Mouse (Mus musculus) lung, embryonic 16.5 days (tissue): ENCODE measurements around the gene Ddx51. TPM values are rescaled to one million over a fixed set of nuclear protein-coding genes. Genes with fewer than 3 reads are reported as not detected.

Source experiments
- ATAC-seq: fragments of 200-750 bp; cut with Nextera tagmentation; 2 replicates; pipeline ENCODE4 v1.8.0; 2017; ENCODE audit warnings: low read depth, mild to moderate bottlenecking, moderate library complexity
- H3K27ac ChIP-seq: fragments of 300-500 bp; sonication (generic); 2 replicates; pipeline ENCODE4 v1.5.1; 2014; ENCODE audit warnings: mild to moderate bottlenecking, control low read depth, low read length
- H3K27me3 ChIP-seq: fragments of 300-500 bp; sonication (generic); 2 replicates; pipeline ENCODE4 v1.6.1; 2014; ENCODE audit warnings: low read depth, low read length, mixed read lengths; ENCODE audit not compliant: control insufficient read depth, insufficient read depth
- H3K36me3 ChIP-seq: fragments of 300-500 bp; sonication (generic); 2 replicates; pipeline ENCODE4 v1.6.1; 2014; ENCODE audit warnings: low read length; ENCODE audit not compliant: control insufficient read depth, insufficient read depth
- H3K4me1 ChIP-seq: fragments of 300-500 bp; sonication (generic); replicated peaks from 2 replicates; pipeline ENCODE4 v1.6.1; 2014; ENCODE audit warnings: low read length, mixed read lengths; ENCODE audit not compliant: control insufficient read depth, insufficient read depth
- H3K4me2 ChIP-seq: fragments of 300-500 bp; sonication (generic); 2 replicates; pipeline ENCODE4 v1.6.1; 2014; ENCODE audit warnings: low read depth, low read length, control low read depth
- H3K4me3 ChIP-seq: fragments of 300-500 bp; sonication (generic); 2 replicates; pipeline ENCODE4 v1.5.1; 2014; ENCODE audit warnings: mild to moderate bottlenecking, low read length, control low read depth
- H3K9ac ChIP-seq: fragments of 300-500 bp; sonication (generic); 2 replicates; pipeline ENCODE4 v1.6.1; 2014; ENCODE audit warnings: low read length, control low read depth
- H3K9me3 ChIP-seq: fragments of 300-500 bp; sonication (generic); 2 replicates; pipeline ENCODE4 v1.6.1; 2016; ENCODE audit warnings: low read length; ENCODE audit not compliant: control insufficient read depth
- WGBS: fragments of 180-500 bp; shearing (Covaris S2); extraction: QIAGEN DNeasy Blood & Tissue Kit; methylation state at CpG from one replicate; pipeline ENCODE4 v1.1.7; 2014; 5-methylcytosine and 5-hydroxymethylcytosine counted together
- polyA plus RNA-seq: library from polyadenylated mRNA; unstranded; fragments of >200 nt; fragmentation: Nextera tagmentation; extraction: Ambion mirVana; gene quantifications from 2 replicates; pipeline ENCODE4 v1.2.1, GENCODE M21; 2015

The Ddx51 gene
- polyA plus RNA-seq, 1 experiment from 2014 or later, result 15.0 TPM

DNA sequence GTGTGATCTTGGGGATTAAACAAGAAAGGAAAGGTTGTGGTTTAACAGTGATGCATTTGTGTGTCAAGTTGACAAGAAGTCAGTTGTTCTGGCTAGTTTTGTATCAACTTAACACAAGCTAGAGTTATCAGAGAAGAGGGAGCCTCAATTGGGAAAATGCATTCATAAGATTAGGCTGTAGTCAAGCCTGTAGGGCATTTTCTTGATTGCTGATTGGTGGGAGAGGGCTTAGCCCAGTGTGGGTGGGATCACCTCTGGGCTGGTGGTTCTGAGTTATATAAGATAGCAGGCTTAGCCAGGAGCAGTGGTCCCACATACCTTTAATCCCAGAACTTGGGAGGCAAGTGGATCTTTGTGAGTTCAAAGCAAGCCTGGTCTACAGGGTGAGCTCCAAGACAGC, 6.9 kb upstream of the Ddx51 start:
- no peak for ATAC-seq
- peaks cover 37% of the 10 kb centered on the region for H3K36me3 ChIP-seq
- no peak overlapping the region for H3K4me3 ChIP-seq
- no peak overlapping the region for H3K9ac ChIP-seq
- H3K4me1 ChIP-seq, result no peaks in the 10 kb centered on the region
- H3K27me3 ChIP-seq, result no peaks in the 10 kb centered on the region
- no peak overlapping the region for H3K27ac ChIP-seq
- no peak overlapping the region for H3K4me2 ChIP-seq
- H3K9me3 ChIP-seq, result no peaks in the 10 kb centered on the region

DNA sequence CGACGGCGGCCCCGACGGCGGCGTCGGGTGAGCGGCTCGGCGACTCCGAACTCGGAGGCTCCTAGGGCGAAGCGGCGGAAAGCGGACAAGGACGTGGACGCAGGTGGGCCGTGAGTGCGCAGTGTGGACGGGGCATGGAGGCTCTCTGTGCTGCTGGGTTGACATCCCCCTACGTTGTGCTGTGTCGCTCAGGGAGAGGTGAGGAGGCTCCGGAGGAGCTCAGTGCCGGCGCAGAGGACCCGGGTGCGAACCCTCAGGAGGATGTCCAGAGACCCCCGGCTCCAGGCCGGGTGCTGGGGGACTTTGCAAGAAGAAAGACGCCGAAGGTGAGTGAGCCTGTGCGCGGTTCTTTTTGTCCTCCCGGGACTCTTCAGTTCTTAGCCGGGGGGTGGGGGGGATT, 435 bp downstream of the Ddx51 start:
- peak overlapping the region; percentile 40; the same call in 1 of the 2 replicates for H3K27ac ChIP-seq
- peak; percentile 49; the same call in 1 of the 2 replicates for ATAC-seq
- peaks cover 54% of the 10 kb centered on the region for H3K36me3 ChIP-seq
- peak overlapping the region; percentile 93 for H3K9ac ChIP-seq
- H3K4me2 ChIP-seq, result peak overlapping the region; percentile 86
- peak overlapping the region; percentile 100 for H3K4me3 ChIP-seq
- peaks cover 12% of the 10 kb centered on the region for H3K4me1 ChIP-seq
- H3K9me3 ChIP-seq, result no peaks in the 10 kb centered on the region
- H3K27me3 ChIP-seq, result no peaks in the 10 kb centered on the region
- WGBS, result 1% methylated on average over 34 of the region's 37 CpGs

DNA sequence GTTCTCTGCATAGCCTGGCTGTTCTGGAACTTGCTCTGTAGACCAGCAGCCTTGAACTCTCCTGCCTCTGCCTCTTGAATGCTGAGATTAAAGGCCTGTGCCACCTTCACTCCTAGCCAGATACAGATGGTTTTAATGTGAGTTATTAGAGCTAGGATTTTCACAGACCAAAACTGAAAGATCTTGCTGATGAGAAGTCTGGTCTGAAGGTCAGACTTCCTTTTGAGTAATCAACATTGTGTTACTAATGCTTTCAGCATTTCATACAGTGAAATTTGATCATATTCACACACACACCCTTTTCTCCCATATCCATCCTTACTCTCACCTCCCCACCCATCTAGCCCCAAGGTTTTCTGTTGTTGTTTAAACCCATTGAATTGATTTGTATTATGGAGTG, 6.4 kb downstream of the Ddx51 start:
- no peaks in the 10 kb centered on the region for H3K4me1 ChIP-seq
- no peak overlapping the region for H3K27ac ChIP-seq
- H3K36me3 ChIP-seq, result peaks cover 38% of the 10 kb centered on the region
- no peak overlapping the region for H3K4me3 ChIP-seq
- H3K27me3 ChIP-seq, result no peaks in the 10 kb centered on the region
- no peaks in the 10 kb centered on the region for H3K9me3 ChIP-seq
- no peak for ATAC-seq
- H3K4me2 ChIP-seq, result no peak overlapping the region
- no peak overlapping the region for H3K9ac ChIP-seq

DNA sequence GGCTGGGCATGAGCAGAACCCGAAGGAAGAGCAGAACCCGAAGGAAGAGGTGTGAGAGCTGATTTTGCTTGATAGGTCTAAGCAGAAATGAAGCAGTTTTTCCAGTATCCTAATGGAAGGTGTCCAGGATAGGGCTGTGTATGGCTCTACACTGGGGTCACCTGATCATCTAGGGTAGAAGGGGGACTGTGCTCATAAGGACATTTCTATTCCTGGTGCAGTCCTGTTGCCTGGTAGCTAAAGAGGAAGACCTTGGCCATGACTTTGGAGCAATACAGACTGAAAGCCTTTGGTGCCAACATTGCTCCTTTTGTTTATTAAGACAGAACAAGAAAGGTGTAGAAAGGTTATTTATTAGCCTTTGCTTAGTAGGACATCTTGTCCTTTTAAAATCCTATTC, 10.8 kb downstream of the Ddx51 start:
- Histone ChIP-seq H3K9ac (no peak overlapping the region), H3K9me3 (no peaks in the 10 kb centered on the region), H3K4me2 (no peak overlapping the region), H3K4me1 (no peaks in the 10 kb centered on the region), H3K27ac (no peak overlapping the region), H3K4me3 (no peak overlapping the region), H3K36me3 (peaks cover 35% of the 10 kb centered on the region), H3K27me3 (no peaks in the 10 kb centered on the region)
- WGBS, result 78% methylated on average over 2 of the region's 2 CpGs
- ATAC-seq, result no peak

DNA sequence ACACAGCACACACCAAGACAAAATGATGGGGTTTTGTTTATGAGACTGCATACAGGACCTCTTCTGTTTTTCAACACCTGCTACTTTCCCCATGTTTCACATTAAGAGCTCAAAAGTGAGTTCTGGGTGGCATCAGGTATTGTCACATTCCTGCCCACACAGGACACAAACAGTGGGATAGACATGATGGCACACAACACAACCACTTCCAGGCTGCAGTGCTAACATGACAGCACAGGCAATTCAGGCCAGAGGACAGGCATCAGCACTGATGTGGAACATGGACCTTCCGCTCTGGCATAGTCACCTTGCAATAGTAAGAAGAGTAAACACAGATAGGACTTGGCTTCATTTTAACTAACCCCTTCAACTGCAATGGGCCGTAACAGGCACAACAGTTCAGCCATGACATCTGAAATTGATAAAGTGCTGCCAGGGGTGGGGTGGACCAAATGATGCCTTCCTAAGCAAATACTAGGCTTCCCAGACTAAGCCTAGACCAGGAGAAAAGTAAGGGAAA, 11.6 kb downstream of the Ddx51 start:
- no peak for ATAC-seq
- Histone ChIP-seq H3K4me2 (no peak overlapping the region), H3K4me1 (no peaks in the 10 kb centered on the region), H3K9ac (no peak overlapping the region), H3K27me3 (no peaks in the 10 kb centered on the region), H3K9me3 (no peaks in the 10 kb centered on the region), H3K36me3 (peaks cover 38% of the 10 kb centered on the region), H3K27ac (no peak overlapping the region), H3K4me3 (no peak overlapping the region)
- 90% methylated on average over 2 of the region's 2 CpGs for WGBS

DNA sequence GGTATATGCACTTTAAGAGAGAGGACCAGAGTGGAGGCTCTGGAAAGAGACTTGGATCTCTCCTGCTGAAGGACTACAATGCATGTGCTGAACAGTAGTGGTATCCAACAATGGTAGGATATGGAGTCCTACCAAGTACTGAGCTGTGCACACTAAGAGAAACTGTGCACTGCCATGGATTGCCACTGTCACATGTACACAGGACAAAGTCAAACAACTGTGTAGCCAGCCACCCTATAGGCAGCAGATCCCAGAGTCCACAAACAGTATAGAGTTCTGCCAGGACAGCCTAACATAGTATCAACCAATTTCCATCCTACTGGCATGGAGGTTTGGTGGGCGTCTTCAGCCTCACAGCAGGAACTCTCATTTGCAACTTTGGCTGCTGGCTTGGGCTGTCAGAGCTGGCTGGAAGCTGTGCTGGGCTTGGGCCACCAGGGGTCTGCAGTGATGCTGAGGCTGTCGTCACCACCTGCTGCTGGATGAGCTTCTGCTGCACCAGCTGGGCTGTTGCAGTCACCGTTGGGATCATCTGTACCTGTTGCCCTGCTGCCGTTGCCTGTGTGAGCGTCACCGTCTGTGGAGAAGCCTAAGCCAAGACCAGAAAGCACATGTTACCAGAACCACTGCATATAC, 12.4 kb downstream of the Ddx51 start:
- no peaks in the 10 kb centered on the region for H3K27me3 ChIP-seq
- WGBS, result 66% methylated on average over 6 of the region's 6 CpGs
- no peaks in the 10 kb centered on the region for H3K4me1 ChIP-seq
- H3K9me3 ChIP-seq, result no peaks in the 10 kb centered on the region
- peaks cover 43% of the 10 kb centered on the region for H3K36me3 ChIP-seq
- ATAC-seq, result no peak
- H3K4me3 ChIP-seq, result no peak overlapping the region
- H3K9ac ChIP-seq, result no peak overlapping the region
- no peak overlapping the region for H3K4me2 ChIP-seq
- no peak overlapping the region for H3K27ac ChIP-seq

DNA sequence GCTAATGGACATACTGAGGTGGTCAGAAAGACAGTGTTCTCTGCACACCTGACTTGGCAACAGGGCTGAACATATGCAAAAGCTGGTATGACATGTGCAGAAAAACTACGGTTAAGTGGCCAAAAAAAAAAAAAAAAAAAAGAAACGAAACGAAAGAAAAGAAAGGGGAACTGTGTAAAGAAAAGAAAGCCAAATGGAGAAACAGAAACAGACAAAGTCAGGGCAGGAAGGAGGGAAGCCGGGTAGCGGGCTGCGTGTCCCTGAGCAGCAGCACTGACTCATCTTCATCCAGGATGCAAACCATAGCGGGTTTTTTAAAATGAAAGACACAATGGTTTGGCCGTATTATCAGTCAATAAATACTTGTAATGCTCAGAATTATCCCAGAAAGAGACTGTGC, 28.8 kb downstream of the Ddx51 start:
- Histone ChIP-seq H3K4me2 (no peak overlapping the region), H3K9me3 (no peaks in the 10 kb centered on the region), H3K36me3 (peaks cover 48% of the 10 kb centered on the region), H3K9ac (no peak overlapping the region), H3K4me1 (no peaks in the 10 kb centered on the region), H3K4me3 (no peak overlapping the region), H3K27me3 (no peaks in the 10 kb centered on the region), H3K27ac (no peak overlapping the region)
- ATAC-seq, result no peak
- whole genome bisulfite sequencing, result 91% methylated on average over 7 of the region's 8 CpGs

DNA sequence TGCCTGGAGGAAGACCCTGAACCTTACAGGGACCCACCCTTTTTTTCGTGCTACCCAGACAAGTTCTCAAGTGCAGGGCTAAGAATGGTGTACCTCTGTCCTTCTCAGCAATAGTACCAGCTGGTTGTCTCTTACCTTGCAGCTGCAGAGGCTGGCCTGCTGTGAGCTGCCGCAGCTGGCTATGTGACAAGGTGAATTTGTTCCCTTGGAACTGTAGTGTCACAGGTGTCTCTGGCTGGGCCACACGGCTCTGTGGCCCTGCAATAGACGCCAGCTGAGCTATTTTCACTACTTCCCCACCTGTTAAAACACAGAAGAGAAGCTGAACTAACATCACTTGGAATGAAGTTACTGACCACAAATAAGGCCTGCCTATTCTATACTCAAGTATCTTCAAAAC, 45.4 kb downstream of the Ddx51 start:
- Histone ChIP-seq H3K9me3 (no peaks in the 10 kb centered on the region), H3K4me1 (no peaks in the 10 kb centered on the region), H3K27me3 (no peaks in the 10 kb centered on the region), H3K27ac (no peak overlapping the region), H3K36me3 (peaks cover 50% of the 10 kb centered on the region), H3K4me3 (no peak overlapping the region), H3K9ac (no peak overlapping the region), H3K4me2 (no peak overlapping the region)
- WGBS, result 78% methylated on average over 4 of the region's 4 CpGs
- ATAC-seq, result no peak

DNA sequence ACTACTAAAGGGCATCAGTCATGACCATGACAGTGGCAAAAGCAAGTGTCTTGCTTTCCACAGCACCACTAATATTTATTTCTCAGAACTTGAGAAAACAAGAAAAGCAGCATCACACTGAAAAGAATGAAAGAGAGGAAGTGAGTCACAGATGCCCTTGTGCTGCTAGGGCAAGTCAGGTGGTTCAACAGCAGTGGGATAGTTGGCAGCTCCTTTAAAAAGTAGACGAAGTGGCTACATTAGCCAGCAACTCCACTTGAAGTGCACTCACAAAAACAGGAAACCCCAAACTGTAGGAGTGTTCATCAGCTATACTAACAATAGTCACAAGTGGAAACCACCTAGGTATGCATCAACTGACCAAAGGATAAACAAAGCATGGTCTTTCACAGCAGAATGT, 50.8 kb downstream of the Ddx51 start:
- Histone ChIP-seq H3K27ac (no peak overlapping the region), H3K4me2 (no peak overlapping the region), H3K4me3 (no peak overlapping the region), H3K4me1 (no peaks in the 10 kb centered on the region), H3K36me3 (peaks cover 57% of the 10 kb centered on the region), H3K27me3 (no peaks in the 10 kb centered on the region), H3K9ac (no peak overlapping the region), H3K9me3 (no peaks in the 10 kb centered on the region)
- no peak for ATAC-seq
- 49% methylated on average over 1 of the region's 1 CpGs for WGBS

DNA sequence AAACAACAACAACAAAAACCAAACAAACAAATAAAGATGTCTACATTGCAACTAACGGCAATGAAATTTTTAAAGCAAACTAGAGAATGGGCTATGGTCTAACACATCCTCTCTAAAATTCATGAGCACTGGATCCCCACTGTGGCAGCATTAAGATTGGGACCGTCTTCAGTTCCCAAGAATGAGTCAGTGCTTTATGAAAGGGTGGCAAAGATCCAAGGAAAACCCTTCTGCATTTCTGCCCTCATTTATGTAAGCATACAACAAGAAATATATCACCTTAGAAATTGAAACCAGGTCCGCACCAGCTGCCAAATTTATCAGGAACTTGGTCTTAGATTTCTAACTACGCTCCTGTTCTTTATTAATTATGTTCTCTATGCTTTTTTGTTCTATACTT, 56.0 kb downstream of the Ddx51 start:
- Histone ChIP-seq H3K9ac (no peak overlapping the region), H3K36me3 (peaks cover 39% of the 10 kb centered on the region)

More for the DNA sequence above, 56.0 kb downstream of the Ddx51 start:
- ATAC-seq, result no peak
- Histone ChIP-seq H3K4me2 (no peak overlapping the region), H3K9me3 (no peaks in the 10 kb centered on the region), H3K4me3 (no peak overlapping the region), H3K27me3 (no peaks in the 10 kb centered on the region), H3K27ac (no peak overlapping the region), H3K4me1 (no peaks in the 10 kb centered on the region)
- 92% methylated on average over 4 of the region's 4 CpGs for WGBS
